Mouse (Mus musculus): ENCODE results near the gene Arhgef6. TPM values are rescaled to one million over a fixed set of nuclear protein-coding genes. Genes with fewer than 3 reads are reported as not detected.
A peak's percentile ranks its signal among the peaks of the same experiment; 100 is the strongest.

The Arhgef6 gene
- 10 to 100 TPM; 74.9 to 91.3 TPM for total RNA-seq (2021)
- long read RNA-seq, experiment 1, partial matches to known transcripts, result 8 of 18 reads
- long read RNA-seq, experiment 1, other reads (novel, unspliced or antisense), result 10 of 18 reads
- long read RNA-seq, experiment 2, partial matches to known transcripts, result 0 of 12 reads
- long read RNA-seq, experiment 2, other reads (novel, unspliced or antisense), result 12 of 12 reads

GRCm38 (mm10) chrX:57338371-57339211, at the start of gene Arhgef6:
Gene Arhgef6 (minus strand): TSS chrX:57338729.
- DNase-seq, result peak; percentile 13

- no peak for DNase-seq
Observed at GRCm38 (mm10) chrX:57380915-57381314, 42.4 kb upstream of the Arhgef6 start.

DNA sequence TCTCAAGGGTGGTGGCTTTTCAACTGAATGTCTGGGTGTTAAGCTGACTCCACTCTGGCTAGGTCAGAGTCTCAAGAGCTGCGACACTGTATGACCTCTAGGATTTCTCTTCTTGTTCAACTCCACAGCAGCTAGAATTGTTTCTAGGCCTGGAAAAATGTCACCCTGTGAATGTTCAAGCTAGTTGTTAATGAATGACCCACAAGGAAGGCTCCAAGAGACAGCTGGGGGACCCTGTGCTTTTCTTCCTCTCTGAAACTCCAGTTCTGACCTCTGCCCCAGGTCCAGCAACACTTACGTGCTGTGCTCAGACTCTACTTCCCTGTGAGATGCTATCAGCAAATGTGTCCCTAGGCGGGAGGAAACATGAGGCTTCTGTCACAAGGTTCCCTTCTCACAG, 40.0 kb upstream of the Arhgef6 start:
- no peak for DNase-seq

DNA sequence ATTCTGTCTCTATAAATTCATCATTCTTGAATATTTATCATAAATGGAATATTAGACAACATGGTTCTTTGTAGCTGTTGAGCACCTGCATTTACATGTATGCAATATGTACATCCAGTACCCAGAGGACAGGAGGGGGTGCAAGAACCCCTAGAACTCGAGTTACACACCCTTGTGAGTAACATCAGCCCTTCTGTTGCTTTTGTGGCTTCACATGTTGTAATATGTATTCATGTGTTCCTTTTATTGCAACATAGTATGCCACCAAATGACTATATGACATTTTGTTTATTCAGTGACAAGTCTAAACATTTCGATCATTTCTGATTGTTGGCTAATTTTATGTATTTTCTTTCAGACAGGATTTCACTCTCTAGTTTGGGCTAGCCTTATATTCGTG, 38.6 kb upstream of the Arhgef6 start:
- DNase-seq, result no peak

GRCm38 (mm10) chrX:57374029-57374428, 35.5 kb upstream of the Arhgef6 start:
- DNase-seq, result no peak

DNA sequence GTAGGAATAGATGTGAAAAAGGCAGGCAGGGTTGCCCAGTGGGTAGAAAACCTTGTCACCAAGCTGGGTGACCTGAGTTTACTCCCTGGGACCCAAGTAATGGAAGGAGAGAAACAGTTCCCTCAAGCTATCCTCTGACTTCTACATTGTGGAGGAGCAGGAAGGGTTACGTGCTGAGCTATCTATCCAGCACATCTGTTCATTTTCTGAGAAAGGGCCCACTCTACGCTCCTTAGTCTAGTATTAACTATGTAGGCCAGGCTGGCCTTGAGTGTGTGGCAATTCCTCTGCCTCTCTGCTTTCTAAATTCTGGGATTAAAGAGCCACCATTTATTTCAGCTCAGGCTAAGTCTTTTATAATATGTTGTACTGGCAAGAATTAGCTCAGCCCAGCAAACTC, 35.0 kb upstream of the Arhgef6 start:
- DNase-seq, result no peak

GRCm38 (mm10) chrX:57372965-57373364, 34.4 kb upstream of the Arhgef6 start:
- DNase-seq, result no peak

DNA sequence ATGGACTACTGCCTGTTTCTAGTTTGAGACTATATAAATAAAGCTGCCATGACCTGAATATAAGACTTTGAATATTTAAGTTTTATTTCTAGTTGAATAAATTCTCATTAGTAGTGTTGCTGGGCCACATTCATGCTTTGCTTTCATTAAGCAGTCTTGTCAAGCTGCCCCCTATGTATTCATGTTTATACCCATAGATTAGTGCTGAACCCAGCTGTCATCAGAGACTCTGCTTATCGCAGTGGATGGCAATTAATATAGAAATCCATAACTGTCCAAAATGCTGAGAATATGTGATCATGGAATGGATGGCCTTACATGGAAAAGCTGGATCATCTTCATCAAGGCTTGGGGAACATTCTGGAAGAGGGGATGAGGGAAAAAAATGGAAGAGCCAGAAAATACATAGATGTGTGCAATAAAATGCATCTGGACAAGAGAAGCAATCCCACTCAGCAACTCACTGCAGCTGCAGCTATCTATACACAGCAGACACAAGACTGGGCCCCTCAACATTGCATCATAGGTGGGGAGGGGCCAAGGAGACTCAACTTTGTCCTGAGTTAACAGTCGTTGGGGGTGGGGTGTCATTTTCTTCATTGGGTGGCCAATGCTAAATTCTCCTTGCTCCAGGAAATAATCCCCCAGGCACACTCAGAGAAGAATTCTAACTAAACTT, 26.5 kb upstream of the Arhgef6 start:
- no peak for DNase-seq

- no peak for DNase-seq
Observed at GRCm38 (mm10) chrX:57359316-57359715, 20.8 kb upstream of the Arhgef6 start.

DNA sequence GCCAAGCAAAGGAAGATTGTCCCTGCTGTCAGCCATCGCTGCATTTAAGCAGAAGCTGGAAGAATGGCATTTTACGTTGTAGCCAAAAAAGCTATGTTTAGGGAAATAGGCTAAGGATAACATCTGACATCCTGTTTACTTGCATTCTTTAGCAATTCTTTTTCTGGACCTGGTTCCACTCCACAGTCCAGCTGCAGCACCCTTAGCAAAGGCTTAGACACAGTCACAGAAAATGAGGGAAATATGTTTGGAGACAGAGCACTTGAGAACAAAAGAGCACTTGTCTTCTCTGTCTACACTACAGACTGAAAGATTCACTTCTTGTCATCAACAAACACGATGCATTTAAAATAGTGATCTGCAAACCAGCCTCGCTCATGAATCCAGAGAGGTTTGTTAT, 691 bp upstream of the Arhgef6 start:
- DNase-seq, result no peak

- DNase-seq, result no peak
Observed at GRCm38 (mm10) chrX:57337582-57337981, 947 bp downstream of the Arhgef6 start.

GRCm38 (mm10) chrX:57336958-57337357, 1.6 kb downstream of the Arhgef6 start:
- DNase-seq, result no peak

DNA sequence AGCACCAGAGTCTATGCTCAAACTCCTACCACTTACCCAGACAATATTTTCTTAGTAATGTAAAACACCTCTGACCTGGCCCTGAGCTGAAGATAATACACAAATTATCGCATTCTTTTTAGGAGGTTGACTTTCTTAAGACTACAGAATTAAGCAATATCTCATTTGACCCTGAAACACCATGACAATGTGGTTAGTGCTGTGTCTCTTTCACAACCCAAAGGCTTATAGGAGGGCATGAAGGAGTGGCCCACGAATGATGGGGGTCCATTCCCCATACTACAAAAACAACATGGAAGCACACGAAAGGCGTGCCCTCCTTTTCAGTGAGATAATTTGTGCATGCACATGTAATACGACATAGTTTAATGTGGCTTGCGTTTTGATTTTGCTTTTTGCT, 3.2 kb downstream of the Arhgef6 start:
- no peak for DNase-seq

- no peak for DNase-seq
Observed at GRCm38 (mm10) chrX:57327668-57328338, 10.7 kb downstream of the Arhgef6 start.

- DNase-seq, result peak; percentile 43
Observed at GRCm38 (mm10) chrX:57326487-57327221, 11.9 kb downstream of the Arhgef6 start.

GRCm38 (mm10) chrX:57325861-57326461, 12.6 kb downstream of the Arhgef6 start:
- peak; percentile 49 for DNase-seq

DNA sequence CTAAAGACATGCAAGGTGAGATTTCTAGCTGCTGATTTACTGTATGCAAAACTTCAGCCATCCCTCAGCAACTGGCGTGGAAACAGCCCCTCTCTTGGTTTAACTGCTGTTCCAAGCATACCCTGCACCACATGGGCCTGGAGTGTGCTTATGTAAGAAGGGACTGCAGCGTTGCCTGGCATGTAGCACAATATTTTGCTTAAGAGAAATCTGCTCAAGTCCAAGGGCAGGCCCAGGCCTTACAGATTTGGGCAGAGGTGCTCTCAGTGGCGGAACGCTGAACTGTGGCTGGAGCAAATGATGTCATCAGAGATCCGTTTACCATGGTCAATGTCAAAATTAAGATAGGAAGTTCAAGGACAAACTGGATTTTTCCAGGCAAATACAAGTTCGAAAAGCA, 13.6 kb downstream of the Arhgef6 start:
- DNase-seq, result no peak

GRCm38 (mm10) chrX:57312066-57312465, 26.5 kb downstream of the Arhgef6 start:
- no peak for DNase-seq

DNA sequence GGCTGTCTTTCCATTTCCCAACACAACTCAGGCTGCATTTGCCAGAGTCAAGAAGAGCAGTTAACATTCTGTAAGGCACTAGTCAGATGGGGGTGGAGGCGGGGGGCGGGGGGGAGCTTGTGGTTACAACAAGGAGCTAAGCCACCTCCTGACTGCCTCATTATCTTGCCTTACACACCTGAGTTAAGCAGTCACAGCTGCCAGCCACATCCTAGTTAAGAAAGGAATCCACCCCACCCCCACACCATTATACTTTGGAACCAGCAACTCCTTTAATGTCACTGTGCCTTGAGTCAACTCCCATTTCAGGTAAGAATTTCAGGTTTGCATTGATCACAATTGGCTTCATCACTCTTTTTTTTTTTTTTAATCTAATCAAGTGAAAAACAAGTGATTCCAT, 28.5 kb downstream of the Arhgef6 start:
- no peak for DNase-seq

DNA sequence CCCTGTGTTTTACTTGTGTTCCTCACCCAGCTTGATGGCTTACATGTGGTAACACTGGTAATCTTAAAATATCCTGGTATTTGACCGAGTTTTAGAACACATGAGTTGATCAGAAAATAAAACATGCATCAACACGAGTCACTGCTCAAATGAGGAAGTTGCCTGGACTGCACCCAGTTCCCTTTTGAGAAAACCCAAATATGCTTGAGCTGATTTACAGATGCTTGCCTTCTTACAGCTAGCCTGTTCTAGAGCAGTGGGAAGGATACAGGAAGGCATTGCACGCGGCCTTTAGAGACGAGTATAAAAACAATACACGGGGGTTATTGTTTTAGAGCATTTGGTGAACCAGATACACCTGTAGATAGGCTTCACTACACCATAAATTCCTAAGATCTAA, 31.8 kb downstream of the Arhgef6 start:
- DNase-seq, result no peak

DNA sequence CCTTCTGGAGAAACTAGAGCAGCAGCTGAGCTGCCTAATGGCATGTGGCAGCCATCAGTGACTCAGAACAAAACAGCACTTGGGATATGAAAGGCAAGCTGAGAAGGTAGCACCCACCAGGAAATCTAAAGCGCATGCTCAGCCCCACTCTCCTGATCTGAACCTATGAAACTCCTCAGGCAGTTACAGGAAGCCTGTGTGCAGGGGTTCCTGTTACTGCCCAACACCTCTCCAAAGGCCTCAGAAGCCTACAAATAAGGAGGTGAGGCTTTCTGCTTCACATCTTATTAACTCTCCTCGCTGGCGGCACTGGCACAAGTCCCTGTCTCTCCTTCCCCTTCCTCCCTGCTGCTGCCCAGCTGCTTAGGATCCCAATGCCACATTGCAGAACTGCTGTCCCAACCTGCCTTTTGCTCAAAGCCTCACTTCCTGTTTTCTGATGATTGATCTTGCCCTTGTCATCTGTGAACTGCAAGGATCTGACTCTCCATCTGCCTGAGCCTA, 33.7 kb downstream of the Arhgef6 start:
- DNase-seq, result no peak

Data from gastrocnemius, postnatal 10 days (tissue).